Mouse (Mus musculus): Measurements from ENCODE around the gene Dhx9. TPM values are rescaled to one million over a fixed set of nuclear protein-coding genes. Genes with fewer than 3 reads are reported as not detected.

The Dhx9 gene
- polyA plus RNA-seq, 1 experiment from 2014 or later = 157 TPM

GRCm38 (mm10) chr1:153506266-153506665 is 18.8 kb upstream of the Dhx9 start:
- ChIA-PET POLR2A (no interaction called here), CTCF (interaction anchor here (1.6 kb wide), 1 partner anchor 11 kb away, joined by 3 read pairs; no protein-coding TSS in a partner anchor)
- DNase-seq (ENCODE audit: low read depth, low spot score) (no peak), ATAC-seq (no peak)
- in situ Hi-C loops (cut with MboI; ENCODE audit: low pct_unique_long_range_greater_than_20kb) = loop anchor here (25.0 kb wide), 1 partner anchor 1581 kb away; the partner anchor contains the start of gene Ier5
- H3K27me3 ChIP-seq = no peaks in the 10 kb centered on the region
- no peak for TF ChIP-seq CTCF (IDR thresholded peaks at IDR 0.05)

GRCm38 (mm10) chr1:153501644-153502321 is 14.3 kb upstream of the Dhx9 start:
- POLR2A ChIA-PET = no interaction called here
- peak; percentile 75 for TF ChIP-seq CTCF (IDR thresholded peaks at IDR 0.05)
- ATAC-seq (peak; percentile 98), DNase-seq (ENCODE audit: low read depth, low spot score) (peak; percentile 97)
- CTCF ChIA-PET = interaction anchor here (1.0 to 2.1 kb wide), 3 partner anchors 42 to 57 kb away, joined by 3 to 7 read pairs (median 4); no protein-coding TSS in a partner anchor
- in situ Hi-C loops (cut with MboI; ENCODE audit: low pct_unique_long_range_greater_than_20kb) = loop anchor here (5.0 to 25.0 kb wide), 2 partner anchors 41 to 1586 kb away; partner anchors contain the start of gene Ier5
- H3K27me3 ChIP-seq = no peaks in the 10 kb centered on the region

GRCm38 (mm10) chr1:153500030-153500429 is 12.6 kb upstream of the Dhx9 start:
- H3K27me3 ChIP-seq = no peaks in the 10 kb centered on the region
- ChIA-PET POLR2A (no interaction called here), CTCF (no interaction called here)
- ATAC-seq (no peak), DNase-seq (ENCODE audit: low read depth, low spot score) (no peak)
- no peak for TF ChIP-seq CTCF (IDR thresholded peaks at IDR 0.05)
- in situ Hi-C loops (cut with MboI; ENCODE audit: low pct_unique_long_range_greater_than_20kb) = loop anchor here (5.0 to 25.0 kb wide), 2 partner anchors 42 to 1587 kb away; partner anchors contain the start of gene Ier5

GRCm38 (mm10) chr1:153496030-153496429 is 8.6 kb upstream of the Dhx9 start:
- no peaks in the 10 kb centered on the region for H3K27me3 ChIP-seq
- POLR2A ChIA-PET = no interaction called here
- DNase-seq (ENCODE audit: low read depth, low spot score) = no peak
- CTCF ChIA-PET = interaction anchor here (1.2 kb wide), 1 partner anchor 11 kb away, joined by 3 read pairs; no protein-coding TSS in a partner anchor
- ATAC-seq = no peak
- in situ Hi-C loops (cut with MboI; ENCODE audit: low pct_unique_long_range_greater_than_20kb) = no loop called here
- no peak for TF ChIP-seq CTCF (IDR thresholded peaks at IDR 0.05)

GRCm38 (mm10) chr1:153493931-153494330 is 6.5 kb upstream of the Dhx9 start:
- no peak for TF ChIP-seq CTCF (IDR thresholded peaks at IDR 0.05)
- DNase-seq (ENCODE audit: low read depth, low spot score) (no peak), ATAC-seq (no peak)
- ChIA-PET CTCF (no interaction called here), POLR2A (no interaction called here)
- in situ Hi-C loops (cut with MboI; ENCODE audit: low pct_unique_long_range_greater_than_20kb) = no loop called here
- H3K27me3 ChIP-seq = no peaks in the 10 kb centered on the region

GRCm38 (mm10) chr1:153493338-153493737 is 5.9 kb upstream of the Dhx9 start:
- H3K27me3 ChIP-seq = no peaks in the 10 kb centered on the region
- ATAC-seq (no peak), DNase-seq (ENCODE audit: low read depth, low spot score) (no peak)
- CTCF ChIA-PET = no interaction called here
- POLR2A ChIA-PET = no interaction called here
- in situ Hi-C loops (cut with MboI; ENCODE audit: low pct_unique_long_range_greater_than_20kb) = no loop called here
- TF ChIP-seq CTCF (IDR thresholded peaks at IDR 0.05) = no peak

GRCm38 (mm10) chr1:153491822-153492221 is 4.4 kb upstream of the Dhx9 start:
- POLR2A ChIA-PET = no interaction called here

GRCm38 (mm10) chr1:153491345-153491744 is 3.9 kb upstream of the Dhx9 start:
- in situ Hi-C loops (cut with MboI; ENCODE audit: low pct_unique_long_range_greater_than_20kb) = no loop called here
- H3K27me3 ChIP-seq = no peaks in the 10 kb centered on the region
- DNase-seq (ENCODE audit: low read depth, low spot score) (no peak), ATAC-seq (no peak)
- POLR2A ChIA-PET = no interaction called here
- CTCF ChIA-PET = no interaction called here
- TF ChIP-seq CTCF (IDR thresholded peaks at IDR 0.05) = no peak

More at GRCm38 (mm10) chr1:153491822-153492221, 4.4 kb upstream of the Dhx9 start:
- no peak for TF ChIP-seq CTCF (IDR thresholded peaks at IDR 0.05)
- ATAC-seq = no peak
- in situ Hi-C loops (cut with MboI; ENCODE audit: low pct_unique_long_range_greater_than_20kb) = no loop called here
- no peaks in the 10 kb centered on the region for H3K27me3 ChIP-seq
- DNase-seq (ENCODE audit: low read depth, low spot score) = no peak
- CTCF ChIA-PET = no interaction called here

- DNase-seq (ENCODE audit: low read depth, low spot score) (no peak), ATAC-seq (no peak)
- TF ChIP-seq CTCF (IDR thresholded peaks at IDR 0.05) = no peak
- ChIA-PET POLR2A (interaction anchor here (0.7 kb wide), 1 partner anchor 98 kb away, joined by 6 read pairs; no protein-coding TSS in a partner anchor), CTCF (no interaction called here)
- H3K27me3 ChIP-seq = no peaks in the 10 kb centered on the region
- in situ Hi-C loops (cut with MboI; ENCODE audit: low pct_unique_long_range_greater_than_20kb) = no loop called here
Measured at GRCm38 (mm10) chr1:153489963-153490362, 2.5 kb upstream of the Dhx9 start.

GRCm38 (mm10) chr1:153489540-153489939 is 2.1 kb upstream of the Dhx9 start:
- H3K27me3 ChIP-seq = no peaks in the 10 kb centered on the region
- in situ Hi-C loops (cut with MboI; ENCODE audit: low pct_unique_long_range_greater_than_20kb) = no loop called here
- no peak for ATAC-seq
- no peak for DNase-seq (ENCODE audit: low read depth, low spot score)
- ChIA-PET POLR2A (interaction anchor here (0.7 kb wide), 1 partner anchor 98 kb away, joined by 6 read pairs; no protein-coding TSS in a partner anchor), CTCF (no interaction called here)
- no peak for TF ChIP-seq CTCF (IDR thresholded peaks at IDR 0.05)

GRCm38 (mm10) chr1:153489132-153489531 is 1.7 kb upstream of the Dhx9 start:
- no peak for ATAC-seq
- in situ Hi-C loops (cut with MboI; ENCODE audit: low pct_unique_long_range_greater_than_20kb) = no loop called here
- DNase-seq (ENCODE audit: low read depth, low spot score) = no peak
- POLR2A ChIA-PET = no interaction called here
- H3K27me3 ChIP-seq = no peaks in the 10 kb centered on the region
- TF ChIP-seq CTCF (IDR thresholded peaks at IDR 0.05) = no peak
- CTCF ChIA-PET = no interaction called here
